Mouse (Mus musculus): ENCODE measurements at regions not wholly inside any gene's neighbourhood (a gene's known extent, or its start where the extent isn't known, plus 50 kb on each side); places are given as distances from the start of the nearest gene placed in this dataset.

DNA sequence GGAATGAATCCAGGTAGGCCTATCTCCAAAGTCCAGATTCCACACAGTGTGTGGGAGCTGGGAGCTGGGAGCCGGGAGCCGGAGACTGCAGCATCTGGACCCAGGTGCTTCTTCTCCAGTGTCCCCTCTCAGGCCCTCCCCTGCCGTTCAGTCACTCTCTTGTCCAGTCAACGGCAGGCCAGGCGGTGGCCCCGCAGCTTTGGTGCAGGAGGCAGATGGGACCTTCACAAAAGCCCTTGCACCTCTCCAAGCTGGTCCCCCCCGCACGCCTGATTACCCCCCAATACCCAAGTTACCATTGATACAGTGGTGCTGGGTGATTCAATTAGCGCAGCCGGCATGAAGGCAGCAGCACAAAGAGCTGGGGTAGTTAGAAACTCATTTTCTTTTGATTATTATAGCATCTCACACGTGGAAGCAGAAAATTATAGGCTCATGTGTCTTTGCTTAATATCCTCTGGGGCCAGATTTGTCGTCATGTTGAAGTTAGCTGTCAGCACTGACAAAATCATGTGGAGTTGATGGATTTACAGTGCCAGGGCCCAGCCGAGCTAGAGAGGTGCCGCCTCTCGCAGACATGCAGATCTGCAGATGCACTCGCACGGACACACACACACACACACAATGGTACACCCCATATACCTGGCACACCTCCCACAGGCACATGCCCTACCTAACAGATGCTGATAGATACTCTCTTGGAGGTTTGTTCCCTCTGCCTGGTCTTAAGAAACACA, 53.6 kb upstream of the Lhx1 start:
- peaks cover 13% of the 10 kb centered on the region for H3K4me1 ChIP-seq
- DNase-seq (ENCODE audit: low spot score), result no peak
- no peak overlapping the region for H3K27ac ChIP-seq (replicated peaks)
- H3K36me3 ChIP-seq (replicated peaks), result no peaks in the 10 kb centered on the region
- 65% methylated on average over 17 of the region's 17 CpGs for WGBS
- H3K9me3 ChIP-seq, result no peaks in the 10 kb centered on the region
- H3K4me3 ChIP-seq, result no peak overlapping the region
- peaks cover 61% of the 10 kb centered on the region for H3K27me3 ChIP-seq (replicated peaks; ENCODE audit: low read depth, poor library complexity, severe bottlenecking)

Measured in embryonic facial prominence, embryonic 10.5 days (tissue).